Mouse (Mus musculus): ENCODE results near the gene Ppp2r5a. TPM values are rescaled to one million over a fixed set of nuclear protein-coding genes. Genes with fewer than 3 reads are reported as not detected.
A peak's percentile ranks its signal among the peaks of the same experiment; 100 is the strongest.
"Not testable (repeated sequence)": the region's sequence is repeated elsewhere in the genome, so short reads cannot be mapped to it uniquely, and the experiment has no call there.

The Ppp2r5a gene
- polyA plus RNA-seq (2017; shearing (Covaris generic)) = 10 to 100 TPM; 44.5 to 70.5 TPM

DNA sequence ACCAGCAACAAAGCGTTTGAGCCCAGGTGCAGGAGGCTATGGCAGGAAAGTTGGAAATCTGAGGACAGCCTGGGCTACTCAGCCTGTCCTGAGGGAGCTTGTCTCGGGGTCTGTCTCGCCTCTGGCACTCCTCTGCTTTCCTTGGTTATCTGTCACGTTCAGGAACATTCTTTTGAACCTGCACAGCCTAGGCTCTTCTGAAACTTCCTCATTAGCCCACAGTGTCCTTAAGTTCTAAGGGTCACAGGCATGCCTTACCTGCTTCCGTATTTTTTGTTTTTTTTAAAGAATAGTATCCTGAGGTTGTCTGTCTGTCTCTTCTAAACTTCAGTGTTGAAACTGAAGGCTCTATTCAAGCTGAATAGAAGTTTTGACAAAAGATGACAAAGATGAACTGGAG lies at the start of gene Ppp2r5a:
Gene Ppp2r5a, minus strand, starts transcription at position 199 of the 400 bp plus-strand sequence.
- no peak for ATAC-seq

DNA sequence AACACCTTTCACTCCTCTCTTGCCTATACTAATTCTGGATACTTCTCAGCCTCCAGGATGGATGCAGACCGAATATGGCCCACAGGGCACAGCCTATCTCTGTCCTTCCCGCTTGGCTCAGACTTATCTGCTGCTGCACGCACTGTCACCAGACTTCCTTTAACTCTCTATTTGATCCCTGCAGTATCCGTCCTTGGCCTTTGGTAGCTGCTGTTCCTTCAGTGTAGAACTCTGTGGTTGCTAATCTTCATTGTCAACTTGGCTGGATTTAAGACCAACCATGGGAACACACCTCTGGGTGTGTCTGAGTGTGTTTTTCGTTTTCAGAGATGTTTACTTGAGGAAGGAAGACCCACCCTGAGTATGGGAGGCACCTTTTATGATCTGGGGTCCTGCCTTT lies 47.5 kb upstream of the Ppp2r5a start:
- ATAC-seq = no peak

DNA sequence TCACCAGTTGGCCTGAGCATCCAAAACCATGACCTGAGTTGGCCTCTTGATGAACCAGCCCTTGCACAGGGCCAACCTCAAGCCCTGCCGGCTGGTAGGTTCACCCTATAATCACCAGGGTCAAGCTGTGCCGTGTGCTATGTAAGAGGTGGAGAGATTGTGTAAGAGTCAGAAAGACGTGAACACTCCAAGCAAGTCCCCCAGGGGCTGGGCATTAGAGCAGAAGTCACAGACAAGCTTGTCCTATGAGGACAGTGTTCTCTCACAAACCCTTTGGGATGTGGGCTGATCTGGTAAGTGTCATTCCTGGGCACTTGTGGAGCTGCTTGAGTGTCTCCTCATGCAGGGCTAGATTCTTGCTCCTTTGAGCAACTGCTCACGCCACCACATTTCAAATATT lies 46.5 kb upstream of the Ppp2r5a start:
- ATAC-seq = no peak

DNA sequence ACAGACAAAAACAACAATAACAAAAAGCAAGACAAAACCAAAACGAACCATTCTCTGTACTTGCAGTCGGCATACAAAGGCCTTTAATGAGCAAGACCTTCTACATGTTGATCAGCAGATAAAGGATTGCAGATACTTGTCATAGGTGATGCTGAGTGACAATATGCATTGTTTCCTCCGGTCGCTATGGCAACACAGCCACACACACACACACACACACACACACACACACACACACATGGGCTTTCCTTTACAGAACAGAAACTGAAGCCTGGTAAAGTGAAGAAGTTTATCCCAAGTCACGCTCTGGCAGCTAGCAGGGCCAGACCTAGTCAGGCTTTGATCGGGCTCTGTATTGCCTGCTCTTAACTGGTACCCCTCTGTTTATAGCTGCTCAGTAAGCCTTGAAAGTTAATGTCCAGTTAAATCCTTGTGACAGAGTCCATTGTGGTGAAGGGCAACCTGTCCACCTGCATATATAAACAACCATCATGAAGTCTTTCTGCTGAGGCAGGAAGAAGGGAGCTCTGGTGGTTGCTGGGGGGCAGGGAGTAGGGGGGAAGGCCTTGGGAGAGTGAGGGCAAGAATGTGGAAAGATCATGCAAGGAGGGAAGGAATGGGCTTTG lies 44.4 kb upstream of the Ppp2r5a start:
- peak; percentile 53 for ATAC-seq

DNA sequence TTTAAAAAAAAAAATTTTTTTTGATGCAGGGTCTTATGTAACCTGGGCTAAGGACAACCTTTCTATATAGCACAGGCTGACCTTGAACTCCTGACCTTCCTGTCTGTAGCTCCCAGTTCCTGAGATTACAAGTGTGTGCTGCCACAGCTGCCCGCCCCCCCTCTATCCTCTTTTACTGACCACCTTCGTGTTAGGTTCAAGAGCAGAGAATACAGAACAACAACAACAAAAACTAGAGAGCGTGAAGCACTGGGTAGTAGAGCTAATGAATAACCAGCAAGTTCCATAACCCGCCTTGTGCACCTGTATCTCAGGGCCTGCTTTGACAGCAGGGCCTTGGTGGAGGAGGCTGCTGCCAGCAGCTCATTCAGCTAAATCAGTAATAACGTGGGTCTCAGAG lies 43.2 kb upstream of the Ppp2r5a start:
- no peak for ATAC-seq

DNA sequence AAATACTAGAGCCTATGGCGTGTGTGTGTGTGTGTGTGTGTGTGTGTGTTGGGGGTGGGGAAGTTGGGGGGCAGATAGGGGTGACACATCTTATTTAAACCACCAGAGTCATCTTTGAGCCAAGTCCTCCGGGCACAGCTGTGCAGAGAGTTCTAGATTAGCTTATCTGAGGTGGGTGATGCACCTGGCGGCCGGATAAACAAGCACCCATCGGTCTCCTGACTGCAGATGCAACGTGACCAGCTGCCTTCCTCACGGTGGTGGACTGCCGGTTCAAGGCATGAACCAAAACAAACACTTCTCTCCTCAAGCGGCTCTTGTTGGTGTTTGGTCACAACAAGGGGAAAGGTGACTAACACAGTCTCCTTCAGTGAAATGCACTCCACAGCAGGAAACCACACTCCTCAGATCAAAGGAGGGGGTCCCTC lies 42.8 kb upstream of the Ppp2r5a start:
- ATAC-seq = peak; percentile 68

DNA sequence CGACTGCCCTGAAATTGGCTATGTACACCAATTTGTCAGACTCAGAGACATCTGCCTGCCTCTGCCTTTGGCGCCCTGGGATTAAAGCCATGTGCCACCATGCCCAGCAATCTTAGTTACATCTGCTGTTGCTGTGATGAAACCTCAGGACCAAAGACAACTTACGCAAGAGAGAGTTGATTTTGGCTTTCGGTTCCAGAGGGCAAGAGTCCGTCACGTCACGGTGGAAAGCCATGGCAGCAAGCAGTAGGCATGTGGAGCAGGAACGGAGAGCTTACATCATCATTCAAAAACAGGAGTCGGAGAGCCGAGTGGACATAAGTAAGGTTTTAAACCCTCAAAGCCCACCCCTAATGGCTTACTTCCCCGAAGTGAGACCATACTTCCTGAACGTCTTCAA lies 42.3 kb upstream of the Ppp2r5a start:
- peak; percentile 31 for ATAC-seq

DNA sequence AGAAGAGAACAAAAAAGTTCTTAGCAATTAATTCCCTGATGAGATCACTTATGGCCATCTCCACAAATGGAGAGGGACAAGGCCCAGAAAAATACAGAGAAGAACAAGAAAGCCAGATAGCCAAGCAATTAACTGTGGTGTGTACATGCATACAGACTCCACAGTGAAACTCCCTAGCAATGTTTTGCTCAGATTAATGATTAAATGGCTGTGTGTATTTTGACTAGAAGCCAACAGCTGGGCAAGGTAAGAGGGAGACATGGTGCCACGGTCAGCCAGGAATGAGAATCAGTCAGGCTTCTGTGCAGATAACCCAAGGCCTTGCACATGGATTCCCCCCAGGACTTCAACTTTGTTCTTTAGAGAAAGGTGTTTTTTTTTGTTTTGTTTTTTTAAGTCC lies 41.4 kb upstream of the Ppp2r5a start:
- ATAC-seq = no peak

DNA sequence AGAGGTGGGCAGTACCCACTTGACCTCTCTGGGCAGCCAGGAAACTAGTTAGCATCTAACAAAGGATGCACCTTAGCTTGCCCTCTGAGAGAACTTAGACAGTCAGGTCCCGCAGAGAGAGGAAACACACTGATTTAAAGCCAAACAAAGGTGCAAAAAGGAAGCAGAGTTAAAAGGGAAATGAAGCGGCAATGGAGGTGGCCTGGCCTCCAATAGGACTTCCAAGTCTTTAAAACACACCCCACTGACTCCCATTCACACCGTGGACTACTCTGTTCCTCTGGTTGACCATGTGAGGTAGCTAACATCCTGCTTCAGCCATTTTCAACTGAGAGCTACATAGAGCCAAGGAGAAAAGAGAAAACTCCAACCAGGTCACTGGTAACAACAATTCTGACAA lies 35.9 kb upstream of the Ppp2r5a start:
- no peak for ATAC-seq

DNA sequence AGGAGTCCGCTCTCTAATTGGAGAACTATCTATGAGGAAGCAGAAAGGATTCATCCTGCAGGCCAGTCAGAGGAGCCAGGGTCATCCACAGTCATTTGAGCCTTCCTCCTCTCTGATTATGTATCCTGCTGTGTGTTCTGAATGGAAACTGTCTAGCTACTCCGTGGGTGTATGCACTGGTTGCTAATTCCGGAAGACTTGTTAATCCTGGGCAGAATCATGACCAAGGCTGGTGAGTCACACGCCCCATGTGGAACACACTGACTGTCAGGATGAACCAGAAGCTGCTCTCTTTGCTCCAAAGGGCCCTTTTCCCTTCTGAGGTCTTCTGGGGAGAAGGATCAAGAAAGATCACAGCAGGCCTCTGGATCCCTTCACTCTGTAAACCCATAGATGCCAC lies 35.5 kb upstream of the Ppp2r5a start:
- no peak for ATAC-seq

DNA sequence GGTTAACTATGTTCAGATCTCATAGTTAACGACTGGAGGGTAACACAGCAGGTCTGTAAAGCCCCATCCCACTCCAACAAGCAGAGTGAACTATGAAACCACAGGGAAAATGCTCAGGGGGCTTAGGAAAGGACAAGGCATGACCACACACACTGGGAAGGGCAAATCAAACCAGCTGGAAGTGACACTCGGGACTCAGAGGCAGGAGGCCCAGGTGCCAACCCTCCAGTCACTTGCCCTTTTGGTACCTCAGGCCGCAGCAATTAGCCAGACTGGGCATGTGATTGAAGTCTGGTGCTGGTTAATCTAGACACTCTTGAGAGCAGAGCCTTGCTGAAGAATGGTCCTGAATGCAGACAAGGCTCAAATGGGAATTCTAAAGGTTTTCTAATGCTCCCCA lies 33.6 kb upstream of the Ppp2r5a start:
- ATAC-seq = no peak

DNA sequence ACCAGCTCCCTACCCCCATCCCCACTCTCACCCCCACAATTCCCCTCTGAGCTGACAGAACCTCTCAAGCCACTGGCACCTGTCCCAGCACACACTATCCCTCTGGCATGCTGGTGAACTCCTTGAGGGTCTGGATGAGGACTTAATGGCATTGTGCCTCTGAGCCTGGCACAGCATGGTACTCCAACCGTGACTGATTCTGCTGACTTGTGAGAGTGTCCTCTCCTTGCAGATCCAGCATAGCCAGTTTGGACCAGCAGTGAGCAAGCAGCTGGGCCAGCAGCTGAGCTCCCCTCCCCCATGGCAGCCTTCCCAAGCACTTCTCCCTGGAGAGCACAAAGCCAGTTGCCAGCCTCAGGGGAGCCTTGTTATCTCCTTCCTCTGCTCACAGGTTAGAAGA lies 32.3 kb upstream of the Ppp2r5a start:
- ATAC-seq = no peak

DNA sequence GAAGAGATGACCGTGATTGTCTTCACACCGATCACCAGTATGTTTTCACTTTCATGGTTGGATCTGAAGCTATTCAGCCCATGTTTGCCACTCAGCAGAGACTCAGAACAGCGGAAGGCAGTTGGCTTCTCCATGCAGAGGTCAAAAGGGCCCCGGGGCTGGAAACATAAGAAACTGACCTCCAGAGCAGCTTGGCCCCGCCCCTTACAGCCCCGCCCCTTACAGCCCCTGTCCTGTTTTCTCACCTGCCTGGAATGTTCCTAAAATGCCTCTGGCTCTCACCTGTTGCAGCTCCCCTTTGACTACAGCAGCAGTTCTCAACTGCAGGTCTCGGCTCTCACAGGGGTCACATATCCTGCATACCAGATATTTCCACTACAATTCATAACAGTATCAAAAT lies 29.5 kb upstream of the Ppp2r5a start:
- ATAC-seq = peak; percentile 48

DNA sequence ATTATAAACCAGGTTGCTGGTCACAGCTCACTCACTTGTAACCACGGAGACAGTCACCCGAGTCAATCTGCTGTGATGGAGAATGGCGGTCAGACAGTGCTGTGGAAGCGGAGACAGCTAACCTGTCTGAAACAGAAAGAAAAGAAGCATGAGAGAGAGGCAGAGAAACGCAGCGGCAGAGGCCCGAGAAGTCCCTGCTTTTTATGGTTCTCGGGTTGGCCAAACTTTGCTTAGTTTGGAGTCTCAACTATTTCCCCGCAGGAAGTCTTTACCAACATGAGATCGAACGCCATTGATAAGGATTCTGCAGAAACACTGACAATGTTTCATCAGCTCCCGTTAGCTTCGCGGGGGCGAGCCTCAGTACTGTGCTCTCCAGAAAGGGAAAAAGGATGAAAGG lies 29.0 kb upstream of the Ppp2r5a start:
- ATAC-seq = peak; percentile 74

DNA sequence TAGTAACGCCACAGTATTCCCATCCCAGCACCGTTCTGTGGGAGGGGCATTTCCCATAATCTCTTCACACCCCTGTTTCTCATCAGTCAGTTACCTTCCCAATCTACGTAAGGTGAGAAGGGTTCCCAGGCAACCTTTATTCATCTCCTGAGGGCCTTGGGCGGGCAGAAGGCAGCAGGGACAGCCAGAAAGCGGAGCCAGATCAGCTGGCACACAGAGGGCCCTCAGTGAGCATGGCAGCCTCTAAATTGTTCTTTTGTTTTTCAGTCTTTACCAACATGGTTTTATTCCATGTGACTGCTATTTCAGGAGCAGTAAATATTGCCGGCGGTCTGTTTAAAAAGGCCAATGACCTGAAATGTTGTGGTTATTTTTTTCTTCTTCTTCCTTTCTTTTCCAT lies 27.0 kb upstream of the Ppp2r5a start:
- ATAC-seq = no peak

DNA sequence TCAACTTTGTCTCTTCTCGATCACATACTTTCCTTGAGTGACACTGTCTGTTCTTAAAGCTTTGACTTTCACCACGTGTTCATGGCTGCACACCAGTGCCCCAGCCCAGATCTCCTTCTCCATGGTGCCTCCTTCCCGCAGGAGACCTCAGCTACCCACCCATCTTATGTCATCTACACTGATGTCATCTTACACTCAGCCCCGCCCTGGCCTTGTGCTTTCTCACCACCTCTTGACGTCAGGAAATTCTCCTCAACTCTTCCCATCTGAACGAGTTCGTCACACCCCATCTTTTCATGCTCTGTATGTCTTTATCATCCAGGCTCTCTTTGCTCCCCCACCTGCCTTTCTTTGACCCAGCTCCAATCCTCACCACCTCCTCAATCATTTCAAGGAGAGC lies 22.8 kb upstream of the Ppp2r5a start:
- peak; percentile 31 for ATAC-seq

DNA sequence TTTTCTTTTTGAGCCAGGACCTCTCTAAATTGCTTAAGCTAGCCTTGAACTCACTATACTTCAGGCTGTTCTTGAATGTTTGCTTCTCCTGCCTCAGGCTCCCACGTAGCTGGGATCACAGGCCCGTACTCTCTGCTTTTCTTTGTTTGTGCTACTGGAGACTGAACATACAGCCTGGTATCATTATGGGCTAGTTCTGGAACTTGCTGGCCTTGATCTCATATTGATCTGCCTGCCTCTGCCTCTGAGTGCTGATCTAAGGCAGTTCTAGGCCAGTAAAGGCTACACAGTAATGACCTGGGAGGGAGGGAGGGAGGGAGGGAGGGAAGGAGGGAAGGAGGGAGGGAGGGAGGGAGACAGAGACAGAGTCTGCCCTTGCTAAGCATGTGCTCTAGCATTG lies 20.1 kb upstream of the Ppp2r5a start:
- no peak for ATAC-seq

DNA sequence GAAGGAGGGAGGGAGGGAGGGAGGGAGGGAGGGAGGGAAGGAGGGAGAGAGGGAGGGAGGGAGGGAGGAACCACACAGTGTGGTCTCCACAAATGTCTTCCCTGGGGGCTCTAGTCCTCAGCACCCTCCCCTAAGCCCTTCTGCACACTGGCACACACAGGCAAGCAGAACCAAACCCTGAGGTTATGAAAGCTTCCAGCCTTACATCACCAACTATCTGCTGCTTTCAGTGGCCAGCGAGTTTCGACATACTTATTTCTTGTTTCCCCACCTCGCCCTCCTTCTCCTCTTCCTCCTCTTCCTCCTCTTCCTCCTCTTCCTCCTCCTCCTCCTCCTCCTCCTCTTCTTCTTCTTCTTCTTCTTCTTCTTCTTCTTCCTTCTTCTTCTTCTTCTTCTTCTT lies 19.6 kb upstream of the Ppp2r5a start:
- not testable (repeated sequence) for ATAC-seq

DNA sequence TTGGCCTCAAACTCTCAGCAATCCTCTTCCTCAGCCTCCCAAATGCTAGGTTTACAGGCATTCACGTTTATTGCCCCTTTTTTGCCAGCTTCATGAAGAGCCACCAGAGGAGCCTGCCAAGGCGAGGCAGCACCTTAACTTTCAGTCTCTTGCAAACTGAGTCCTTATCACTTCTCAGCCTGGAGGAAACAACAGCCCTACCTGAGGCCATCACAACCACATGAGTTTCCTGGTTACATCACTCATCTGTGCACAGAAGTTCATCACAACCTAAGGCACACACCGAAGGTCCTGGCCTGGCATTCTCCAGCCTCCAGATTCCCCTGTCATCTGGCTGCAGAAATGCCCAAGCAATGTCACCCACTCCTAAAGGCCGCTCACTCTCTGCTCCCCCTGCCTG lies 19.1 kb upstream of the Ppp2r5a start:
- peak; percentile 60 for ATAC-seq

DNA sequence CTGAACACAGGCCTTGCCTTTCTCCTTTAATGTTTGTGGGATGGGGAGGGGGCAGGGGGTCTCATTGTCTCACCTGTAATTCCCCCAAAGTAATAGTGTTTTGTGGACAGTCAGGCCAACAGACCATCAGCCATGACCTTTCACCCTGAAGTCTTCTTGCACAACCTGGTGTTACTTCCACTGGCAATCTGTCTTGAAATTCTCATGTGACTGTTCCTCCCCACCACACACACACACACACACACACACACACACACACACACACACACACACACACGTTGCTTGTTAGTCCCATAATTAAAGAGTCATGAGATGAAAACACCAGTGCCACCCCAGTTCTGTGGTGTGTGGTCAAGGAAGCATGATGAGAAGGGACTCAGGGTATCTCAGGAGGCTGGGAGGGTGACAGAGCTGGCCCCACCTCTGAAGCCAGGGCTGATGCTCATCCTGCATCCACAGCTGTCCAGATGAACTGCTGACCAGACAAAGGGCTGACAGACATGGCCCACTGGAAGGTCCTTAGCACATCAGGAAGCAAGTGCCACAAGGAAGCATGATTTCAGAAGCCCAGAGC lies 18.4 kb upstream of the Ppp2r5a start:
- ATAC-seq = peak; percentile 1

DNA sequence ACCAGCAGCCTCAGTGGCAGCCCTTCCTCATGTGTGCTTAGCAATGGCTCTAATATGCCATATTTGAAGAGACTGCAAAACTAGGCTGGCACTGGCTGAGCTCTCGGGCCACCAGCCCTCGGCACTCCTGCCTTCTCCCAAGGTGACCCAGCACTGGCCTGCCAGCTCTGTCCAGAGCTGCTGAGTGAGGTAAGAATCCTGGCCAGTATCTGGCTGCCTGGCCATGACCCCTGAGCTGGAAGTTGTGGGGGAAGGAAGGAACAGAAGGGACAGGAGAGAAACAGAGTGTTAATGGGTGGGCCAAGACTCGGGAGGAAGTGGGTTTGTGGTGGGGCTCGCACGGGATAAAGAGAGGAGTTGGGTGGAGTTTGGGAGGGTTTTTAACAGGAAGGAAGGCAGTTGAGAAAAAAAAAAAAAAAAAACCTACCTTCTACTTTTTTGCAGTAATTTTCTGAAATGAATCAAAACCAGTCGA lies 17.9 kb upstream of the Ppp2r5a start:
- peak; percentile 75 for ATAC-seq

DNA sequence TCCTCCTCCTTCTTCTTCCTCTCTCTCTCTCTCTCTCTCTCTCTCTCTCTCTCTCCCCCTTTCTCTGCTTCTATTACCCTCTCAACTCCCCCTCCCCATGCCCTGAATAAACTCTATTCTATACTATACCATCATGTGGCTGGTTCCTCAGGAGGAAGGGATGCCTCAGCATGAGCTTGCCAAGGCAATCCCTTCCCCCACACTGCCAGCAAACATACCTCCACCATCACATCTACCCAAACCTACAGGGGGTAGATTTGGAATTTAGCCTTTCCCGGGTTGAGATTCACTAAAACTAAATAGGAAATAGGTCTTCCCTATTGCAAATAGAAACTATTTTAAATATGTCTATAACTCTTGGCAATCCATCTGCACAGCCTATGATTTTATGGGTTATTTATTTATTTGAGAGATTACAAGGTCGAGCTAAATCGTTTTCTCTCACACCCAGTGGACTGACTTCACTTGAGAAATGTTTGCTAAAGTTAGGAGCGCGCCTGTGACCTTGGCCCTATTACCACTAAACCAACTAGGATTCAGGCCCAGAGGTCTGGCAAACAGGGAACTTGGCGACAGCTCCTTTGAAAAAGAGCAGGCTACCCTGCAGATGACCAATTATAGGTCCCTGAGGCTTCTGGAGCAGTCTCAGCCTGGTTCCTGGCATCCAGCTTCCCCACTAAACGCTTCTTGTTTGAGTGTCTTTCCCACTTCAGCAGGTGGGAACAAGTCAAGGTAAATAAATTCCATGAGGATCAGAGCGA lies 17.1 kb upstream of the Ppp2r5a start:
- ATAC-seq = no peak

DNA sequence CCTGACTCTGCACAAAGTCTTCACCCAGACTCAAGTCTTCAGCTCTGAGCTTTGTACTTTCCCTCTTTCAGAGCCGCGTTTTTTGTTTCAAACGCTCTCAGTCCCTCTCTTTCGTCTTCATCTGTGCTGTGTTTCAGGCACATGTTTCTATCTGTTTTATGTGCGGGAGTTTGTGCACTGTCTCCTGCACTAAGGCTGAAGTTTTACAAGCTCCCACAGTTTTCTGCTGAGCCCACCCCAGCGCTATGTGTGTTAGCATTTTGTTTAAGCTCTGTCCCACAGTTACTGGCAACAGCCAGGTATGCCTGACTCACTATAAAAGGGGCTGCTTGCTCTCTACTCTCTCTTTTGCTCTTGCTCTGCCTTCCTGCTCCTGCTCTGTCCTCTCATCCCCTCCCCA lies 16.3 kb upstream of the Ppp2r5a start:
- ATAC-seq = no peak

DNA sequence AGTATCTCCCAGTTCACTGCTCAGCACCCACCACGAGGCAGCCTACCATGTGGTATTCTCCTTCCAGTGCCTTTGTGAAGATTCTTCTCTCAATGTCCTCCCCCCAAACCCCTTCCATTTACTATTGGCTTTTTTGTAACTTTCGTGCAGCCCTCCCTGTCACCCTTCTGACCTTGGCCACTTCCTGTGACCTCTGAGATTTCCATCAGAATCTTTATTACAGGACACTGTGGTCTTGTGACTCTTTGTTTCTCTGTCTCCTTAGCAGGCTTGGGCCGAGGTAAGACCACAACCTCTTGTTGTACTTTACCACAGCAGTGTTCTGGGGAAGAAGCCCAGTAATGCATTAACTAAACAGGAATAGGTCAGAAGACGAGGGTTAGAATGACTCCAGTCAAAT lies 15.9 kb upstream of the Ppp2r5a start:
- no peak for ATAC-seq

All from CD4-positive, CD25-positive, alpha-beta regulatory T cell, adult 4 months (primary cell).